Mouse (Mus musculus) megakaryocyte, adult 5-6 weeks (primary cell): ENCODE measurements at regions not wholly inside any gene's neighbourhood (a gene's known extent, or its start where the extent isn't known, plus 50 kb on each side); places are given as distances from the start of the nearest gene placed in this dataset.

Experiments
- ATAC-seq: 2 replicates; pipeline ENCODE4 v1.8.0; 2016; ENCODE audit warnings: mild to moderate bottlenecking, inconsistent platforms; ENCODE audit not compliant: poor library complexity, severe bottlenecking

DNA sequence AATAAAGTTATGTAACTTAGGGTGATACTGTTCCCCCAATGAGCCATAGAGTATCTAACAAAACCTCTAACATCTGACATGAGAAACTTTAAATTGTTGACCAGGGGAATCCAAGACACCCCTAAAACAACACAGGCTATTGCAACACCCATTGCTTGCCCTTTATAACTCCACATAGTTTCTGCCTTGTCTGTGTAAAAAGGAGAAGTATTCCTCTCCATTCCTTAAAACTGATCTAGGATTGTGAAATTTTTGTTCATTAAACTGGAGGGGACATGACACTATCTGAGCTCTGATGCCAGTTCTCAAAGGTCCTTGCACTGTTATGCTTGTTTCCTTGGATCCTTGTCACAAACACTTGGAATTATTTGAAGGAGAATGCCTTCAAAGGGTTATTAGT is 112.2 kb downstream of the Ptchd1 start:
- peak; percentile 86 for ATAC-seq
